Mouse (Mus musculus): ENCODE results near the gene Ahnak. TPM values are rescaled to one million over a fixed set of nuclear protein-coding genes. Genes with fewer than 3 reads are reported as not detected.

Gene Ahnak
- total RNA-seq, 1 experiment, result 155 TPM

GRCm38 (mm10) chr19:9070316-9070715, 81.2 kb downstream of the Ahnak start:
- in situ Hi-C loops (cut with MboI; ENCODE audit: low sequenced_read_pairs in 2 of 2, unreplicated experiment in 2 of 2), result no loop called here
- no peaks in the 10 kb centered on the region for H3K36me3 ChIP-seq (ENCODE audit: control insufficient read depth, insufficient read depth, low read length, poor library complexity, severe bottlenecking)

GRCm38 (mm10) chr19:9071456-9072156, 82.5 kb downstream of the Ahnak start:
- H3K9ac ChIP-seq (ENCODE audit: insufficient read depth, low read depth, low read length, poor library complexity, severe bottlenecking), result no peak overlapping the region
- H3K9me3 ChIP-seq (ENCODE audit: control insufficient read depth, insufficient read depth, low read depth, low read length), result no peaks in the 10 kb centered on the region
- DNase-seq (ENCODE audit: low read depth, low spot score), result no peak
- H3K27ac ChIP-seq (ENCODE audit: insufficient read depth, low read depth, low read length, poor library complexity, severe bottlenecking), result no peak overlapping the region
- no peaks in the 10 kb centered on the region for H3K36me3 ChIP-seq (ENCODE audit: control insufficient read depth, insufficient read depth, low read length, poor library complexity, severe bottlenecking)
- TF ChIP-seq ZC3H11A (IDR thresholded peaks at IDR 0.05; ENCODE audit: borderline replicate concordance, low read depth, low read length), result no peak
- TF ChIP-seq MAFK (IDR thresholded peaks at IDR 0.05; ENCODE audit: insufficient read depth, low read depth, low read length), result no peak
- TF ChIP-seq HCFC1 (IDR thresholded peaks at IDR 0.05; ENCODE audit: borderline replicate concordance, insufficient read depth, low read length), result no peak
- TF ChIP-seq ZNF384 (IDR thresholded peaks at IDR 0.05; ENCODE audit: low read depth, low read length), result no peak
- TF ChIP-seq CHD2 (IDR thresholded peaks at IDR 0.05; ENCODE audit: low read depth, low read length), result no peak
- no peak overlapping the region for H3K4me3 ChIP-seq (ENCODE audit: insufficient read depth in 1 of 2, low read depth in 1 of 2, low read length in 2 of 2, poor library complexity in 1 of 2, severe bottlenecking in 1 of 2)
- in situ Hi-C loops (cut with MboI; ENCODE audit: low sequenced_read_pairs in 2 of 2, unreplicated experiment in 2 of 2), result no loop called here
- H3K4me1 ChIP-seq (ENCODE audit: control insufficient read depth in 2 of 2, insufficient read depth in 2 of 2, low read length in 2 of 2, poor library complexity in 1 of 2), result peaks cover 6 to 22% of the 10 kb centered on the region in 2 experiments; a peak in 2 of 4 replicates

More at GRCm38 (mm10) chr19:9070316-9070715, 81.2 kb downstream of the Ahnak start:
- Histone ChIP-seq H3K27ac (ENCODE audit: insufficient read depth, low read depth, low read length, poor library complexity, severe bottlenecking) (no peak overlapping the region), H3K4me3 (ENCODE audit: insufficient read depth in 1 of 2, low read depth in 1 of 2, low read length in 2 of 2, poor library complexity in 1 of 2, severe bottlenecking in 1 of 2) (no peak overlapping the region), H3K4me1 (ENCODE audit: control insufficient read depth in 2 of 2, insufficient read depth in 2 of 2, low read length in 2 of 2, poor library complexity in 1 of 2) (peaks cover 4 to 20% of the 10 kb centered on the region in 2 experiments; a peak in 2 of 4 replicates), H3K9ac (ENCODE audit: insufficient read depth, low read depth, low read length, poor library complexity, severe bottlenecking) (no peak overlapping the region), H3K9me3 (ENCODE audit: control insufficient read depth, insufficient read depth, low read depth, low read length) (no peaks in the 10 kb centered on the region)
- TF ChIP-seq HCFC1 (IDR thresholded peaks at IDR 0.05; ENCODE audit: borderline replicate concordance, insufficient read depth, low read length) (no peak), MAFK (IDR thresholded peaks at IDR 0.05; ENCODE audit: insufficient read depth, low read depth, low read length) (no peak), ZC3H11A (IDR thresholded peaks at IDR 0.05; ENCODE audit: borderline replicate concordance, low read depth, low read length) (no peak), ZNF384 (IDR thresholded peaks at IDR 0.05; ENCODE audit: low read depth, low read length) (no peak), CHD2 (IDR thresholded peaks at IDR 0.05; ENCODE audit: low read depth, low read length) (no peak)
- DNase-seq (ENCODE audit: low read depth, low spot score), result no peak

GRCm38 (mm10) chr19:9072157-9072530, 83.1 kb downstream of the Ahnak start:
- TF ChIP-seq ZC3H11A (IDR thresholded peaks at IDR 0.05; ENCODE audit: borderline replicate concordance, low read depth, low read length) (no peak), HCFC1 (IDR thresholded peaks at IDR 0.05; ENCODE audit: borderline replicate concordance, insufficient read depth, low read length) (no peak), ZNF384 (IDR thresholded peaks at IDR 0.05; ENCODE audit: low read depth, low read length) (no peak), MAFK (IDR thresholded peaks at IDR 0.05; ENCODE audit: insufficient read depth, low read depth, low read length) (no peak), CHD2 (IDR thresholded peaks at IDR 0.05; ENCODE audit: low read depth, low read length) (no peak)
- DNase-seq (ENCODE audit: low read depth, low spot score), result no peak
- Histone ChIP-seq H3K27ac (ENCODE audit: insufficient read depth, low read depth, low read length, poor library complexity, severe bottlenecking) (no peak overlapping the region), H3K4me3 (ENCODE audit: insufficient read depth in 1 of 2, low read depth in 1 of 2, low read length in 2 of 2, poor library complexity in 1 of 2, severe bottlenecking in 1 of 2) (no peak overlapping the region), H3K9me3 (ENCODE audit: control insufficient read depth, insufficient read depth, low read depth, low read length) (no peaks in the 10 kb centered on the region), H3K9ac (ENCODE audit: insufficient read depth, low read depth, low read length, poor library complexity, severe bottlenecking) (no peak overlapping the region), H3K36me3 (ENCODE audit: control insufficient read depth, insufficient read depth, low read length, poor library complexity, severe bottlenecking) (no peaks in the 10 kb centered on the region), H3K4me1 (ENCODE audit: control insufficient read depth in 2 of 2, insufficient read depth in 2 of 2, low read length in 2 of 2, poor library complexity in 1 of 2) (peaks cover 6 to 22% of the 10 kb centered on the region in 2 experiments; a peak in 2 of 4 replicates)
- in situ Hi-C loops (cut with MboI; ENCODE audit: low sequenced_read_pairs in 2 of 2, unreplicated experiment in 2 of 2), result no loop called here

- no peak for DNase-seq (ENCODE audit: low read depth, low spot score)
- in situ Hi-C loops (cut with MboI; ENCODE audit: low sequenced_read_pairs in 2 of 2, unreplicated experiment in 2 of 2), result no loop called here
- TF ChIP-seq CHD2 (IDR thresholded peaks at IDR 0.05; ENCODE audit: low read depth, low read length) (no peak), MAFK (IDR thresholded peaks at IDR 0.05; ENCODE audit: insufficient read depth, low read depth, low read length) (no peak), ZC3H11A (IDR thresholded peaks at IDR 0.05; ENCODE audit: borderline replicate concordance, low read depth, low read length) (no peak), HCFC1 (IDR thresholded peaks at IDR 0.05; ENCODE audit: borderline replicate concordance, insufficient read depth, low read length) (no peak), ZNF384 (IDR thresholded peaks at IDR 0.05; ENCODE audit: low read depth, low read length) (no peak)
- H3K4me3 ChIP-seq (ENCODE audit: insufficient read depth in 1 of 2, low read depth in 1 of 2, low read length in 2 of 2, poor library complexity in 1 of 2, severe bottlenecking in 1 of 2), result no peak overlapping the region
- no peak overlapping the region for H3K9ac ChIP-seq (ENCODE audit: insufficient read depth, low read depth, low read length, poor library complexity, severe bottlenecking)
- H3K36me3 ChIP-seq (ENCODE audit: control insufficient read depth, insufficient read depth, low read length, poor library complexity, severe bottlenecking), result no peaks in the 10 kb centered on the region
- peaks cover 6 to 25% of the 10 kb centered on the region in 2 experiments; a peak in 2 of 4 replicates for H3K4me1 ChIP-seq (ENCODE audit: control insufficient read depth in 2 of 2, insufficient read depth in 2 of 2, low read length in 2 of 2, poor library complexity in 1 of 2)
- H3K9me3 ChIP-seq (ENCODE audit: control insufficient read depth, insufficient read depth, low read depth, low read length), result no peaks in the 10 kb centered on the region
- H3K27ac ChIP-seq (ENCODE audit: insufficient read depth, low read depth, low read length, poor library complexity, severe bottlenecking), result no peak overlapping the region
Observed at GRCm38 (mm10) chr19:9073776-9074411, 84.8 kb downstream of the Ahnak start.

Data from ES-E14 (cell line).